Mouse (Mus musculus): ENCODE measurements around the gene Rbms1.
A peak's percentile ranks its signal among the peaks of the same experiment; 100 is the strongest.

The Rbms1 gene

DNA sequence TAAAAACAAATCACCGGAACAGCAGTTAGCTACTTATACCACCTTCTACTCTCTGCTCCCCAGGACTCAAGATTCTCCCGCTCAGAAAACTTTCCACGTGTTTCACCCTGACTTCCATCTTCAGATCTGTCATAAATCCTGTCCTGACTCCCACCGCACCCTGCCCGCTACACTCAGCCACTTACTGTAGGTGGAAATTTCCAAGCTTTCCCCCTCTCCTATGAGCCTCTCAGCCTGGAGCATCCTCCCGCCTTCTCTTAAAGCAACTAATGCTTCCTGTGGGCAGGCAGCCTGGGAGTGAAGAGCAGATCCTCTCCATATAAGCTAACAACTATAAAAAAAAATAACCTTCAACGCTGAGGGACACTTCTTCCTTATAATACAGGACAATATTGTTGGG, 44.6 kb downstream of the Rbms1 start:
- no peak for DNase-seq (ENCODE audit: low read depth, low spot score)

DNA sequence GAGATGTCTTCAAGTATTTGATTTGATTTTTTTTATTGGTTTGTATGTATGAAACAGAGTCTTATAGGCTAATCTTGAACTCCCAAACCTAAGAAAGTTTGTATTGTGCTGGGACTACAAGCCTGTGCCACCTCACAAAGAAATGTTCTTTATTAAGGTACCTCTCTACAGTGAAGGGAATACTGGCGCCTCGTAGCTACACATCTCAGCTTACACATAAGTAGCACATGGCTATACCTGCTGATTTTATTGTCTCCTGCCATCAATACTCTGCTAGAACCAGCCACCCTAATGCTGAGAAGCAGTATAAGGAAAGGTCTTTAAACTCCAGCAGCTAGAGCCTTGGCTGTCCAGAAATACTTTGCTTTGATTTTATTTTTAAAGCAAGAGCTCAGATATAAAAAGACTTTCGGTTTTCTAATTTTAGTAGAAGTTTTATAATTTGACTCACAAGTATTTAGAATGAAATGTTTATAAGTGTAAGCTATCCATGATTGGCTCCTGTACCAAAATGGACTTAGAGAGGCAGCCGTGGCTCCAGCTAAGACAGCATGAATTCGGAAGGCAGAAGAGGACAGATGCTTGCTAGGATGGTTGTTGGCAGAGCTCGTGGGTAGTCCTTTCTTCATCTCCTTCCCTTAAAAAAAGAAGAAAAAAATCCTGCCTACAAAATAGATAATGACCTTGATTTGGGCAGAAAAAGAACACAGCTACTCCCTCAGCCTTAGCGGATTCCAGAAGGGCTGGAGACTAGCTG, 48.3 kb downstream of the Rbms1 start:
- no peak for DNase-seq (ENCODE audit: low read depth, low spot score)

DNA sequence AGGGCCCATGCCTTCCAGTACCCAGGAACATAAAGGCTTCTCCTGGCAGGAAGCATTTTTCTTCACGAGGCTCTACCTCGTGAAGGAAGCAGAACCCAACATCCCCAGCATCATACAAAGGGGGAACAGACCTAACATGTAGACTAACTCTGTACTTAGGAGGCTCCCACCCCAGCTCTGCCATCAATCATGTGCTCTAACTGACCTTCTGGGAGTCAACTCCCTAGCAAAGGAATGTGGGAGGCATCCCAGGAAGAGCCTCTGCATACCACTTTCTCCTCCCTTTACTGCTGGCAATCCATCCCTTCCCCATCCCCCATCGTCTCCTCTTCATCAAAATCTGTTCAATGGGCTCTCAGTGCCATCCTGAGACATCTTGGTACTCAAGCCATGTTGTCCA, 49.7 kb downstream of the Rbms1 start:
- no peak for DNase-seq (ENCODE audit: low read depth, low spot score)

DNA sequence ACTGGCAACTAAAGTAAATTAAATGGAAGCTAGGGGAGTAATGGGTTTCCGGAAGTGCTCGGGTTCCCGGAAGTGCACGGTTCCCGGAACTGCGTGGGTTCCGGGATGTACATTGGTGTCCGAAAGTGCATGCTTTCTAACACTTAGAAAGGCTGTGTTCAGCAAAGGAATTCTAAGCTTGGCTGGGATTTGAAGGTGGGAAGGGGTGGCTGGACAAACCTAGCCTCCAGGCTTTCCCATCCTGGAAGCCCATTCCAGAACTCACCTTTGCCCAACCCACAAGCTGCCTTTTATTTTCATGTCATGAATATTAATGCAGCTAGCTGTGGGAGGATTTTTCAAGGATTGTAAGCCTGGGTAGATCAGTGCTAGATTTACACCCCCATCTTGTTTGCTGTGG, 51.3 kb downstream of the Rbms1 start:
- DNase-seq (ENCODE audit: low read depth, low spot score) = no peak

DNA sequence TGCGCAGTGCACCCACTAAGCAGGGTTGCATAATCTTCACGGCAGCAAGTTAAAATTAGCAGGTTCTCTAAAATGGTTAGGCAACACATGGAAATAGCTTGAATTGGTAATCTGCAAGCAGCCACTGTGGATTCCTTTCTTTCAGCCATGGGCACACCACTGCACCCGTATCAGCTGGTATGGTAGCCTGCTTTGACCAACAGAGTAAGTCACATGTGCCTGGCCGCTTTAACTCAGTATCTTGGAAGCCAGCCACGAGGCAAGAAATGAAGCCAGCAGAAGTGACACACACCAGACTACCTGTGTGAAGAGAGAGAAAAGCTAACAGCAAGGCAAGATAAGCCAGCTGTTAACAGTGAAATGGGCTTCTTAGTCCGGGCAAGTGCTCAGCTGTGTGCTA, 52.2 kb downstream of the Rbms1 start:
- no peak for DNase-seq (ENCODE audit: low read depth, low spot score)

DNA sequence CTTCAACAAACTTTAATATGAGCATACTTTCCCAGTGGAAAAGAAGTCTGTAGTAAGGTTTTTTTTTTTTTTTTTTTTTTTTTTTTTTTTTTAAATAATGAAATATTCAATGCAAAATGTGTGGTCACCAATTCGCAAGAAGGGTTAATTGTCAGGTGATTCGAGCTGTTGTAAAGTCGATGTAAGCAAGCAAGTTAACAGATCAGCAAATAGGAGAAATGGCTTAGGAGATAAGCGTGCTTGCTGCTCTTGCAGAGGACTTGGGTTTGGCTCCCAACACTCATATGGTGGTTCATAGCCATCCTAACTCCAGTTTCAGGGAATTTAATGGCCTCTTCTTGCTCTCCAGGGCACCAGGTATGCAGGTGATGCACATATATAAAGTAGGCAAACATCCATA, 54.4 kb downstream of the Rbms1 start:
- DNase-seq (ENCODE audit: low read depth, low spot score) = no peak

DNA sequence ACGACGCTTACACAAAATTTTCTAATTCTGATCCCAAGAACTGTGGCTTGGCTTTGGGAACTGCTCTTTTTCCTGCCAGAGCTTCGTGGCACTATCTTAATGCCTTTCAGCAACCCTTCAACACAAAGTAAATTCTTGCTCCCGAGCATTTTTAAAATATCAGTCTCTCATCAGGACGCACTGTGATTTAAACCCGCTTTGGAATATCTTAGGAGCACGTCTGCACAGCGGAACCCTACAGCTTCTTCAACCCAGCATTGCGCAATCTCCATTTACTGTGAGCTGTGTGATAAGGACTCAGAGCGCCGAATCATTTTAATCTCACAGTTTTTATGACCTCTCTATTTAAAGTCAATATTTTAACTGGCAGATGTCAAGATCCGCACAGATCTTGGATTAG, 54.9 kb downstream of the Rbms1 start:
- DNase-seq (ENCODE audit: low read depth, low spot score) = no peak

DNA sequence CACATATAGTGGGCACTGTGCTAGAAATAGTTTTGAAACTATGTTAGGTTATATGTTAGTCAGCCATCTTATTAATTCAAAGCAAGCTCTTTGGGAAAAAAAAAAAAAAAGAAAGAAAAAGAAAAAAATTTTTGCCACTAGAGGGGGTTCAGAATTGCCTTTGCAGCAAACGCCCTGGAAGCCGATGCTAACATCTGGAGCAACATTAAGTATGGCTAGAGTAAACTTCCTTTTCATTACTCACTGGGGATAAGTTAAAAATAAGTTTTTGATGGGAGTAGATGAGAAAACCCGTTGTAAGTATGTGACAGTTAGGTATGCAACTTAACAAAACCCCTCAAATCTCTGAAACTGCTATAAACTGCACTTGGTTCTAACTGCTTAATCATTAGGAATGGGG, 57.7 kb downstream of the Rbms1 start:
- peak; percentile 36 for DNase-seq (ENCODE audit: low read depth, low spot score)

DNA sequence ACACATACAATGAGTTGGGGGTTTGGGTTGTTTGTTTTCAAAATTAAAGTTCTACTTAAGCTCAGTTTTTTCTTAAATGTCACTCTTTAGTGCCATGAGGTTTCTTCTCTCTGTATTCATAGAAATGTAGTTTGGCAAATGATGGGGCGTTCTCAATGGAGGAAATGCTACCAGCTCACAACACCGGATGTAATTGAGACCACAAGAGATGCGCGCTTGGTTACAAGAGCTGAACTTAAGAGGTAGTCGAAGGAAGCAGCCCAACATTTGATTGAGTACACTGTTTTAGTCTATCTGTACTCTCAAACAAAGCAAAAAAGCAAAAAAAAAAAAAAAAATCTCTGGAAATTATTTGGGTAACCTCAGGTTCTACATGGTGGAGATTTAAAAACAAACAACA, 58.9 kb downstream of the Rbms1 start:
- peak; percentile 74 for DNase-seq (ENCODE audit: low read depth, low spot score)

DNA sequence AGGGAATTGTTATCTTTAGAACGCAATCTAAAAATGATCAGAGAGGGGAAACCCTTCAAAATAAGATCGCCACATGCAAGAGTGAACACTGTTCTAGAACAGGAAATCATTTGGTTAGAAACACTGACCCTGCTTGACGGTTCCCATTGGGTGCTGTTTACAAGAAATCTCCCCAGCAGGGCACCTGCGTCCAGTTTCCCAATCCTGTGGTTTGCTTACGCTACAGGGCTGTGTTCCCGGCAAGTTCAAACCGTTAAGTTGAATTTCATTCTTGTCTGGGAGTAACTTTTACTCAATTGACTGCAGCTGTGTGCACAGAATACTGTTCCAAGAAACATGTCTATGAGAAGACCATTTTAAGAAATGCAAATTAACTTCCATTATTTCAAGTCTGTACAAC, 59.5 kb downstream of the Rbms1 start:
- DNase-seq (ENCODE audit: low read depth, low spot score) = no peak

DNA sequence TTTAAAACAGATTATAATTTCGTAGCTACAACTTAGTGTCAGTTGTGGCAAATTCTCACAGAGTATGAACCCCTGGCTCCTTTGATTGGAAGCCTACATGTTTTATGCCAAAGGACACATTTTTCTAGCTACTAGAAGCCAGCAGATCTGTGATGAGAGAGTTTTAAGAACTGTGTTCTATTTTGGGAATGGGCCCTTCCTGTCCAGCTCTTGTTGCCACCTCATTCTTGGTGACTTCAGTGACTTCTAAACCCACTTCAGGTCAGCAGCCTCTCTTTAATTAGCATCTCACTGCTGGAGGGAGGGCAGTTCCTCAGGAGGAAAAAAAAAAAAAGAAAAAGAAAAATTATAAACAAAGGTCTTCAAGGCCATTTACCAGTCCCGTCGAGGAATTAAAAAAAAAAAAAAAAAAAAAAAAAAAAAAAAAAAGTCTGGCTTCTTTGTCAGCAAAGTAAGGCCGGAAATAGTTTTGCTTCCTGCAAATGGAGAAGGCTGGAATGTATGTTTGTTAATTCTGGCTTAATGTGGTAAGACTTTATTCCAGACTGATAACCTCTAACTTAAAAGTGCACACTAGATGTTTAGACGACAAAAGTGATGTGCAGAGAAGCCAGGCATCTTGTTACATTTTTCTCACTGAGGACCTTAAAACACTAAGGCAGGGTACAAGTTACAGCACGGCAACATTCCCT, 60.4 kb downstream of the Rbms1 start:
- no peak for DNase-seq (ENCODE audit: low read depth, low spot score)

DNA sequence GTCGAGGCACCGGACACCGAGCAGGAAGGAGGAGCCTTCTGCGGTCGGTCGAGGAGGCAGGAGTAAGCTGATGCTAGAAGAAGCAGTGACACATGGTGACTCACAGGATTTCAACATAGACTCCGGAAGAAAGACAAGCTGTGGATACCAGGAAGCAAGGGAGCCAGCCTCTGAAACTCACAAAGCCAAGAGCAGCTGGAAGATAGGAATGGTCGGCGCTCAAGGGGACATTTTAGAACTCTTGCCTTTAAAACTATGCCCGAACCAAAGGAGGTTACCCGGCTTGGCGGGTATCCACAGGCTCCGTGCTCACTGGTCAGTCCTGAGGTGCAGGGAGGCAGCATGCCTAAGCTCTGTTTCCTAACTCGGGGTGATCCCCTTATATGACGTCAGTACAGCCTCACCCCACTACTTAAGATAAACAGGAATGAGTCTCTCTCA, 61.5 kb downstream of the Rbms1 start:
- no peak for DNase-seq (ENCODE audit: low read depth, low spot score)

DNA sequence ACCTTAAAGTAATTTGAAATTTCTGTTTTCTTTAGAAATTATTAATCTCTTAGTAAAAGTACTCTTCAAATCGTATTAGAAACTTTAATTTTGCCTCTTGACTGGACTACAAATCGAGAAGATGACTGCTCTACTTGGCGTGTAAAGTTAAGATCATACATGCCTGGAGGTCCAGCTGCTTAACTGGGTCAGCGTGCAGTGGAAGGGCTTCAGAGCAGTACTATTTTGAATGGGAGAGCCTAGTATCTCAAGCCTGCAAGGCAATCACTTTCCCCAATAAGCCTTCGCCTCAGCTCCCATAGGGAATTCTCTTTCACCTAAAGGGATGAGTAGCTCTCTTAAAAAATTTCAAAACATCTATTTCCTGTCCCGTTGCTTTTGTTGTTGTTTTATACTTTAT, 62.0 kb downstream of the Rbms1 start:
- DNase-seq (ENCODE audit: low read depth, low spot score) = no peak

DNA sequence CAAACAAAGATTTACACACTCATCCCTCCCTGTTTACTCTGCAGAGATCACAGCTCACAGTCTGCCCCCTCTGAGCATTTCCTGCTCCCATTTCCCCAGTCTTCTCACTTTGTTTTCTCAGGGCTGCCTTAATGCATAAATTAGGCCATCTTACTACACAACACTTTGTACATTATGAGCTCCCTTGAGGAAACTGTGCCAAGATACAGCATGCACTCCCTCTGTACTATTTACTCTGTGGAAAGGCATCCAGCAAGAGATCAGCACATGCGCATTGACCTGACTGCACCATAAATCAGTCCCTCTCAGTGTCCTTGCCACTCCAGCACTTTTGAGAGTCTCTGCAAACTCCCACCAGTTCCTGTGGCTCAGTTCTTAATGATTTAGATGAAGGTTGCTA, 70.0 kb downstream of the Rbms1 start:
- no peak for DNase-seq (ENCODE audit: low read depth, low spot score)

DNA sequence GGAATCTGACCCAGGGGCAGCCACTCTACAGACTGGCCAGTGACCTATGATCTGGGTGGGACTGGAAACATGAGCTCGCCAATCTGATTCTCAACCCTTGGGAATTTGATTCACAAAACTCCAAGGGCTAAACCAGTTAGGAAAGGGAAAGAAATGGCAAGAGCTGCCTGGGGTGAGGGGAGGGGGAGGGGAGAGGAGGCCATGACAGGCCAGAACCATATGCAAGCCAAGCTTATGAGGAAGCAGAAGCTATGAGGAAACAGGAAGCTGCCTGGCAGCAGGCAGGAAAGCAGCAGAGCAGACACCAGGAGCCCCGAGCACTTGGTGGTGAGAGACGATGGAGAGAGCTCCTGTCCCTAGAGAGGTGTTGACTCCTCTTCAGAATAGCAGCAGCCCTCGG, 79.1 kb downstream of the Rbms1 start:
- no peak for DNase-seq (ENCODE audit: low read depth, low spot score)

DNA sequence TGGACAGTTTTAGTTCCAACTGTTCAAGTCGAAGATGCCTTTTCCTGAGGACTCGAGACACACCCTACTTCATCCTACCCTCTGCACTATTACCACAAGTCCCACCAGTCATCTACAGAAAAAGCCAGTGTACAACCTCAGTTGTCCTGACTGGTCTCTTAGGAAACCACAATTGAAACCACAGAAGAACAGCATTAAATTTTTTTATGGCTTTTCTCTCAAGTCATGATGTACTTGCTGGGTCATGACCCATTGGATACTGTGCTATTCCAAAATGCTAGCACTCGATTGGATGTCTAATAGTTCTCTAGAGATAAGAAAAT, 80.0 kb downstream of the Rbms1 start:
- no peak for DNase-seq (ENCODE audit: low read depth, low spot score)

DNA sequence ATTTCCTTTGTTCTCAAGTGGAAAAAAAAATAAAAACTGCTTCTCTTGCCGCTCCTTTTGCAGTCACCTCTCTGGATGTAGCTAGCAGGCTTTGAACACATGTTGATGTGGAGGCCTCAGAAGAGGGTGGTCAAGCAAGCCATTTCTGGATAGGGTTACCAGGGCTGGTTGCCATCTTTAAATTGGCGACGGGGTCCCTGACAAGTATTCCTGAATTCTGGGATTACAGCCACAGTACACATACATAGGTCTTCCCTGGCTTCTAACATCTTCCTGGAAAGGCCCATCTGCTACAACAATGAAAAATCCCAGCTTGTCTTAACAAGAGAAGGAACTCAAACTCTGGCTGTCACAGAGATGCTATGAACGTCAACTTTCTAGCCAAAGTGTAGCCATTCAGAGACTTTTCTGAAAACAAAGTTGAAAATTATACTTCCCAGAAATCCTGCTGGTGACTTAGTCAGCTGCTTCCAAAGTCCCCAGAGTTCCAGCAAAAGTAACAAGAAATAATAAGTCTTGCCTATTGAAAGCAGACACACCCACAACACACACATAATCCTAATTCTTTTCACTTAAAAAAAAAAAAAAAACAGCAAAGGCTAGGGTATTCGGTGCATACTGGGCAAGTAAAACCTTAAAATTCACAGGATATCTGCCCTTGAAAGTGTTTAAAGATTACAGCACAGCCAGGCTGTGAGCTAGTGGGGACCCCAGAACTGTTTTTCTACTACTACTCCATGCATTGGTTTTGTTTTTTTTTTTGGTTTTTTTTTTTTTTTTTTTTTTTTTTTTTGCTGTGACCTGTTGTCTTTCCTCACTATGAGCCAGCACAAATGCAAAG, 80.6 kb downstream of the Rbms1 start:
- no peak for DNase-seq (ENCODE audit: low read depth, low spot score)

DNA sequence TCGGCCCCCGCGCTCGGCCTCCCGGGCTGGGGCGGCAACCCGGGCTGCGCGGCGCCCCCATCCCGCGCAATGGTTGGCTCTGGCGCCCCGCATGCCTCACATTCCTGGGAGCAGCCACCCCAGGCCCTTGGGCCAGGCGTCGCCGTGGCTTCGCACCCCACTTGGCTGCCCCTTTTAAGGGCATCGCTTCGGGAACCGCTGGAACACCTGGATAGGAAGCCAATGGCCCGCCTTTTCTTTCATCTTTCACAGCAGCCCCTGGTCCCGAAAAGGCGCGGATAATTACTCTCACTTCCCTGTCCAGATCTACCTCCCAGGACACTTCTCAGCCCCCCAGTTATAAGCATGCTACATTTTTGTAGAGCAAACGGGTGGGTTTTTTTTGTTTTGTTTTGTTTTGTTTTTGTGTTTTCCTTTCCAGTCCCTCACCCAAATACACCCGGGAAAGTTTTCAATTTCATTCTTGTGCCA, 81.4 kb downstream of the Rbms1 start:
- DNase-seq (ENCODE audit: low read depth, low spot score) = no peak

DNA sequence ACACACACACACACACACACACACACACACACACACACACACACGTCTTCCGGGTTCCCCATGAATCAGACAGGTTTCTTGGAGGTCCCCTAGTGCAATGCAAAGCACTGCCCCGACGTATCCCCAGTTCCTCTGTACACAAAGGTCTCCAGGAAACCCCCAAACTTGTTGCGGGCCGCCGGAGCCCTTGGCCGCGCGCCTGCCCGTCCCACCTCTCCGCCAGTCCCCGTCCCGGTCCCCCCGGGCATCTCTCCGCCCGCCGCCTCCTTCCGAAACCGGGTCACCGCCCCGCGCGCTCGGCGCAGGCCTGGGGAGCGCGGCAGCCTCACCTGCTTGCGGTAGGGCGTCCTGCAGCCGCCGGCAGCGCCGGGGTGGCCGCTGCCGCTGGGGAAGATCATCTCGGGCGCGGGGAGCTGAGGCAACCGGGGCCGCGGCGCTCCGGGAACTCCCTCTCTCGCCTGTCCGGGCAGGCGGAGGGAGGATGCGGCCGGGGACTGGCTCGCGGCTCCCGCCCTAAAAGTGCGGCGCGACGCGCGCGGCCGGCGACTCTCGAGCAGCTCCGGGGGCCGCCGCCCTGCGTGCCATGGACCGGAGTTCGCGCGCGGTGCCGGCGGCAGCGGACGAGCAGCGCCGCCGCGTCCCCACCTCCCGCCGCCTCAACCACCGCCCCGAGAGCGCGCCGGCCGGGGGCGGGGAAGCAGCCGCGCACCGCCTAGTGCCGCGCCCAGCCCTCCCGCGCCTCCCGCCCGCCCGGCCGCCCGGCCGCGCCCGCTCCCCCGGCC, 82.0 kb downstream of the Rbms1 start:
- peak; percentile 82 for DNase-seq (ENCODE audit: low read depth, low spot score)

DNA sequence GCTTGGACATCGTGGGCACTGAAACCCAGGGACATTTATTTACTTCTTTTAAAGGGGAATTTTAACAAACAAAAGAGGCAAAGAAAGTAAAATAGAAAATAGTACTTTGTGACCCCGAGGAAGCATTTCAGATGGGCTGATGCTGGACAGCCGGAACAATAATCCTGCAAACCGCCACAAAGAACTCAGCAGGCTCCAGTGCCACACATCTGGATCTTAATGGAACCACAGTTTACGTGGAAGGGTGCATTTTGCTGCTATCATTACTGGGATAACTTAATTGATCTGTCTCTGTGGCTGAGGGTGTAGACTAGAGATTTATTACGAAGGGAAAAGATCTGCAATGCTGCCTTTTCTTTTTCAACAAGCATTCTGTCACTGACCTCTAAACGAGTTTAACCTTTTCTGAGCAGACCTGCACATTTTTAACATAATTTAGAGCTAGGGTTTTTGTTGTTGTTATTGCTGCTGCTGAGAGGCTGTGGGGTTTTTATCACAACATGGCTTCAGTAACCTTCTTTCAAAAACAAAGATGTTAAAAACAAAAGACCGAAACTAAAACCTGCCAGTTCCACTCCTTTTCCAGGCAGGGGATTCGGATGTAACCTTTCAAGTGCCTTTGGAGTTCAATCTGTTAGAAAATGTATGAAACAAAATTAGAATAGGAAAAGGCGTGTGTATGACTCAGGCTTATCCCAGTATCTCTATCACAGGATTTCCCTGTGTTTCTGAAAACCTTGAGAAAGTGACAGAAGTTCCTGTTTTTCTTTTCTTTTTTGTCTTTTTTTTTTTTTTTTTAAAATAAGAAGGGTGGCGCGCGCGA, 82.8 kb downstream of the Rbms1 start:
- no peak for DNase-seq (ENCODE audit: low read depth, low spot score)
